Mouse (Mus musculus) CD4-positive, CD25-positive, alpha-beta regulatory T cell (primary cell): ENCODE data around the gene Chga. TPM values are rescaled to one million over a fixed set of nuclear protein-coding genes. Genes with fewer than 3 reads are reported as not detected.

Source experiments
- polyA plus RNA-seq: library from polyadenylated mRNA; unstranded; fragments of 100-300 nt; shearing (Covaris generic); gene quantifications from one replicate; pipeline ENCODE4 v1.2.1, GENCODE M21; 2017

Gene Chga
- not detected for polyA plus RNA-seq

GRCm38 (mm10) chr12:102554721-102555516 lies at the start of gene Chga:
Chga (plus strand) TSS chr12:102554969.

Other genes starting within 250 kb of the Chga start
- gene Lgmn, start 115.2 kb upstream of the Chga start, polyA plus RNA-seq: 17.7 TPM
- 58.3 TPM for gene Golga5, start 85.8 kb upstream of the Chga start, polyA plus RNA-seq
- 52.6 TPM for gene Itpk1, start 150.0 kb downstream of the Chga start, polyA plus RNA-seq
- gene Moap1, start 188.7 kb downstream of the Chga start, polyA plus RNA-seq: 7.2 TPM
- 20.0 TPM for gene Tmem251, start 188.8 kb downstream of the Chga start, polyA plus RNA-seq
- gene Gm28051, start 202.8 kb downstream of the Chga start, polyA plus RNA-seq: not detected
- 18.6 TPM for gene Gon7, start 202.8 kb downstream of the Chga start, polyA plus RNA-seq
- gene Ubr7, start 203.0 kb downstream of the Chga start, polyA plus RNA-seq: 27.9 TPM
- gene Gm20604, start 203.7 kb downstream of the Chga start, polyA plus RNA-seq: 7.6 TPM